Mouse (Mus musculus): ENCODE measurements at regions not wholly inside any gene's neighbourhood (a gene's known extent, or its start where the extent isn't known, plus 50 kb on each side); places are given as distances from the start of the nearest gene placed in this dataset.
"Not testable (repeated sequence)": the region's sequence is repeated elsewhere in the genome, so short reads cannot be mapped to it uniquely, and the experiment has no call there.

- no peak for DNase-seq (ENCODE audit: low read depth)
These were observed 107.8 kb upstream of the Spata13 start for GRCm38 (mm10) chr14:60525979-60526378.

GRCm38 (mm10) chr14:60526832-60527231 lies 107.0 kb upstream of the Spata13 start:
- DNase-seq (ENCODE audit: low read depth) = no peak

GRCm38 (mm10) chr14:60527951-60528350 lies 105.8 kb upstream of the Spata13 start:
- DNase-seq (ENCODE audit: low read depth) = no peak

GRCm38 (mm10) chr14:60528520-60528919 lies 105.3 kb upstream of the Spata13 start:
- DNase-seq (ENCODE audit: low read depth) = no peak

GRCm38 (mm10) chr14:60529022-60529421 lies 104.8 kb upstream of the Spata13 start:
- DNase-seq (ENCODE audit: low read depth) = no peak

GRCm38 (mm10) chr14:60529646-60530347 lies 104.0 kb upstream of the Spata13 start:
- no peak for DNase-seq (ENCODE audit: low read depth)

- no peak for DNase-seq (ENCODE audit: low read depth)
These were observed 103.5 kb upstream of the Spata13 start for GRCm38 (mm10) chr14:60530348-60530711.

GRCm38 (mm10) chr14:60530973-60531372 lies 102.8 kb upstream of the Spata13 start:
- DNase-seq (ENCODE audit: low read depth) = no peak

- DNase-seq (ENCODE audit: low read depth) = no peak
These were observed 102.0 kb upstream of the Spata13 start for GRCm38 (mm10) chr14:60531766-60532165.

- DNase-seq (ENCODE audit: low read depth) = no peak
These were observed 100.2 kb upstream of the Spata13 start for GRCm38 (mm10) chr14:60533452-60534224.

- no peak for DNase-seq (ENCODE audit: low read depth)
These were observed 94.8 kb upstream of the Spata13 start for GRCm38 (mm10) chr14:60539040-60539439.

GRCm38 (mm10) chr14:60540111-60540510 lies 93.7 kb upstream of the Spata13 start:
- DNase-seq (ENCODE audit: low read depth) = no peak

- no peak for DNase-seq (ENCODE audit: low read depth)
These were observed 92.2 kb upstream of the Spata13 start for GRCm38 (mm10) chr14:60541596-60541995.

GRCm38 (mm10) chr14:60544767-60545166 lies 89.0 kb upstream of the Spata13 start:
- DNase-seq (ENCODE audit: low read depth) = no peak

- no peak for DNase-seq (ENCODE audit: low read depth)
These were observed 79.5 kb upstream of the Spata13 start for GRCm38 (mm10) chr14:60554222-60554740.

- no peak for DNase-seq (ENCODE audit: low read depth)
These were observed 77.3 kb upstream of the Spata13 start for GRCm38 (mm10) chr14:60556541-60556940.

GRCm38 (mm10) chr14:60557020-60557419 lies 76.8 kb upstream of the Spata13 start:
- no peak for DNase-seq (ENCODE audit: low read depth)

- no peak for DNase-seq (ENCODE audit: low read depth)
These were observed 74.4 kb upstream of the Spata13 start for GRCm38 (mm10) chr14:60559376-60559775.

- DNase-seq (ENCODE audit: low read depth) = peak; percentile 4
These were observed 73.8 kb upstream of the Spata13 start for GRCm38 (mm10) chr14:60559826-60560529.

- DNase-seq (ENCODE audit: low read depth) = no peak
These were observed 57.5 kb upstream of the Spata13 start for GRCm38 (mm10) chr14:60576281-60576680.

- DNase-seq (ENCODE audit: low read depth) = not testable (repeated sequence)
These were observed 53.7 kb upstream of the Spata13 start for GRCm38 (mm10) chr14:60580131-60580530.

Measured in c-Kit-positive CD71-negative TER-119-negative erythroid progenitor cells, embryonic 14.5 days (primary cell).